Mouse (Mus musculus): ENCODE data around the gene Mpv17l2.

The Mpv17l2 gene

GRCm38 (mm10) chr8:70766571-70767440 is 6.1 kb upstream of the Mpv17l2 start:
- DNase-seq (ENCODE audit: low read depth, low spot score), result peak; percentile 79

- no peak for DNase-seq (ENCODE audit: low read depth, low spot score)
These were observed 5.3 kb upstream of the Mpv17l2 start for GRCm38 (mm10) chr8:70765838-70766570.

GRCm38 (mm10) chr8:70765329-70765728 is 4.6 kb upstream of the Mpv17l2 start:
- no peak for DNase-seq (ENCODE audit: low read depth, low spot score)

- DNase-seq (ENCODE audit: low read depth, low spot score), result no peak
These were observed 3.9 kb upstream of the Mpv17l2 start for GRCm38 (mm10) chr8:70764676-70765075.

- no peak for DNase-seq (ENCODE audit: low read depth, low spot score)
These were observed 3.3 kb upstream of the Mpv17l2 start for GRCm38 (mm10) chr8:70764026-70764425.

GRCm38 (mm10) chr8:70763354-70763753 is 2.6 kb upstream of the Mpv17l2 start:
- DNase-seq (ENCODE audit: low read depth, low spot score), result no peak

- no peak for DNase-seq (ENCODE audit: low read depth, low spot score)
These were observed 1.4 kb upstream of the Mpv17l2 start for GRCm38 (mm10) chr8:70762118-70762517.

GRCm38 (mm10) chr8:70760350-70760749 is 396 bp downstream of the Mpv17l2 start:
- DNase-seq (ENCODE audit: low read depth, low spot score), result no peak

GRCm38 (mm10) chr8:70758616-70759561 is 1.9 kb downstream of the Mpv17l2 start:
- DNase-seq (ENCODE audit: low read depth, low spot score), result no peak

- DNase-seq (ENCODE audit: low read depth, low spot score), result no peak
These were observed 2.5 kb downstream of the Mpv17l2 start for GRCm38 (mm10) chr8:70758308-70758615.

- no peak for DNase-seq (ENCODE audit: low read depth, low spot score)
These were observed 3.0 kb downstream of the Mpv17l2 start for GRCm38 (mm10) chr8:70757523-70758307.

GRCm38 (mm10) chr8:70756476-70757040 is 4.2 kb downstream of the Mpv17l2 start:
- DNase-seq (ENCODE audit: low read depth, low spot score), result no peak

GRCm38 (mm10) chr8:70755661-70756475 is 4.9 kb downstream of the Mpv17l2 start:
- no peak for DNase-seq (ENCODE audit: low read depth, low spot score)

GRCm38 (mm10) chr8:70754871-70755660 is 5.7 kb downstream of the Mpv17l2 start:
- no peak for DNase-seq (ENCODE audit: low read depth, low spot score)

- DNase-seq (ENCODE audit: low read depth, low spot score), result peak; percentile 98
These were observed 6.5 kb downstream of the Mpv17l2 start, which contains the start of gene Rab3a for GRCm38 (mm10) chr8:70754043-70754870. TSS of gene Rab3a (plus strand) at chr8:70754679.

GRCm38 (mm10) chr8:70753151-70753550 is 7.6 kb downstream of the Mpv17l2 start:
- peak; percentile 92 for DNase-seq (ENCODE audit: low read depth, low spot score)

- peak; percentile 90 for DNase-seq (ENCODE audit: low read depth, low spot score)
These were observed 8.6 kb downstream of the Mpv17l2 start for GRCm38 (mm10) chr8:70752000-70752764.
